Comparison of ENCODE assay signal across 22 mouse cellular contexts in the genomic region with DNA sequence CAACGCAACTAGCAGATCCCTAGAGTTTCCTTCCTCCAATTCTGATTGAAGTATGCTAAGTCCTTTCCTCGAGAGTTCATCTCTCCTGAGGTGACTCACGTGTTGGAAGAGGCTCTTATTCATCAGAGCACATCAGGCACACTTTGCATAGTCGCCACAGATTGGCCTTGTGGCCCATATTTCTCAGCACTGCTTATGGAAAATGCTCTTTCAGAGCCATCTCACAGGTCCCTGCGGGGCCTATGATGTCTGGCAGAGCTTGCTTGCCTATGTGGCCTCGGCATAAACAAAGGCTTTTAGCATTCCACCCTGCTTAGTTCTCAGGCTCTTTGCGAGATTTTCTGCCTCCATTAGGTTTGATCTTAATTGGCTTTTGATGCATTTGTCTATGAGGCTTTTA.
DNase-seq lines count a peak whose midpoint lies in the region; ATAC-seq lines count a peak whose summit lies in the region.
"Had no signal": no experiment of that assay in that cellular context is flagged by ENCODE, and none has a peak within 500 bp of the region (broad histone marks: within the 10 kb centered on the region; RNA-seq: fewer than 3 reads in every experiment).

No protein-coding gene starts in this region.

- peak; percentile 72 for ATAC-seq in hindbrain, embryonic 12.5 days (ENCODE audit: low FRiP score)
- ATAC-seq in hindbrain, embryonic 14.5 days (ENCODE audit: low FRiP score), result no peak
- peak; percentile 53; the same call in 1 of the 2 replicates for ATAC-seq in neural tube, embryonic 13.5 days (ENCODE audit: low read depth)
- ATAC-seq: forebrain, embryonic 15.5 days; liver, embryonic 12.5 days had no signal

- no peak overlapping the region for H3K4me2 ChIP-seq in hindbrain, embryonic 12.5 days (replicated peaks)
- no peak overlapping the region for H3K4me2 ChIP-seq in hindbrain, embryonic 14.5 days (replicated peaks)
- no peak overlapping the region for H3K4me2 ChIP-seq in neural tube, embryonic 13.5 days
- H3K4me2 ChIP-seq: embryonic facial prominence, embryonic 13.5 days; forebrain, embryonic 15.5 days; kidney, embryonic 15.5 days; limb, embryonic 13.5 days; liver, embryonic 12.5 days had no signal

- no peak overlapping the region for H3K9ac ChIP-seq in hindbrain, embryonic 12.5 days
- H3K9ac ChIP-seq in hindbrain, embryonic 14.5 days, result no peak overlapping the region
- no peak overlapping the region for H3K9ac ChIP-seq in neural tube, embryonic 13.5 days
- H3K9ac ChIP-seq: embryonic facial prominence, embryonic 13.5 days; forebrain, embryonic 15.5 days; kidney, embryonic 15.5 days; limb, embryonic 13.5 days; liver, embryonic 12.5 days had no signal

- DNase-seq in embryo, embryonic 11 days, result peak; percentile 17
- DNase-seq in embryo, embryonic 9.5 days (ENCODE audit: extremely low spot score), result no peak
- no peak for DNase-seq in hindbrain, embryonic 14.5 days (ENCODE audit: low spot score)
- peak; percentile 13 for DNase-seq in Muller cell, postnatal 12 days (ENCODE audit: inconsistent ontology term)
- no peak for DNase-seq in spleen, postnatal 10 days (ENCODE audit: low spot score in 2 of 2)
- no peak for DNase-seq in cerebellum, postnatal 10 days
- DNase-seq: adrenal gland, postnatal 14 days; cerebellum, adult 8-10 months; gastrocnemius, postnatal 14 days; heart, adult 2 months; kidney, adult 11 months; kidney, postnatal 36 days; lung, adult 18-20 months; lung, postnatal 14 days; right cerebral cortex, postnatal 14 days had no signal

- H3K27ac ChIP-seq in hindbrain, embryonic 12.5 days, result no peak overlapping the region
- H3K27ac ChIP-seq in hindbrain, embryonic 14.5 days, result no peak overlapping the region
- H3K27ac ChIP-seq in neural tube, embryonic 13.5 days (replicated peaks), result no peak overlapping the region
- H3K27ac ChIP-seq: embryonic facial prominence, embryonic 13.5 days; forebrain, embryonic 15.5 days; heart, adult 2 months; kidney, embryonic 15.5 days; limb, embryonic 13.5 days; liver, embryonic 12.5 days had no signal

- no peak overlapping the region for H3K4me3 ChIP-seq in hindbrain, embryonic 12.5 days
- H3K4me3 ChIP-seq in hindbrain, embryonic 14.5 days (replicated peaks; ENCODE audit: low read length), result no peak overlapping the region
- H3K4me3 ChIP-seq in neural tube, embryonic 13.5 days, result no peak overlapping the region
- H3K4me3 ChIP-seq: embryonic facial prominence, embryonic 13.5 days; forebrain, embryonic 15.5 days; heart, adult 2 months; kidney, embryonic 15.5 days; limb, embryonic 13.5 days; liver, embryonic 12.5 days had no signal

- no peaks in the 10 kb centered on the region for H3K9me3 ChIP-seq in hindbrain, embryonic 12.5 days (replicated peaks)
- H3K9me3 ChIP-seq in hindbrain, embryonic 14.5 days (ENCODE audit: control insufficient read depth, low read length), result no peaks in the 10 kb centered on the region
- H3K9me3 ChIP-seq in neural tube, embryonic 13.5 days, result no peaks in the 10 kb centered on the region
- H3K9me3 ChIP-seq: embryonic facial prominence, embryonic 13.5 days; forebrain, embryonic 15.5 days; kidney, embryonic 15.5 days; limb, embryonic 13.5 days; liver, embryonic 12.5 days had no signal

- 0 out of 2 replicates have a peak, but pooled peaks cover 2% of the 10 kb centered on the region for H3K4me1 ChIP-seq in hindbrain, embryonic 12.5 days
- no peaks in the 10 kb centered on the region for H3K4me1 ChIP-seq in hindbrain, embryonic 14.5 days (replicated peaks; ENCODE audit: control insufficient read depth, insufficient read depth, low read length)
- no peaks in the 10 kb centered on the region for H3K4me1 ChIP-seq in neural tube, embryonic 13.5 days (replicated peaks)
- H3K4me1 ChIP-seq: embryonic facial prominence, embryonic 13.5 days; forebrain, embryonic 15.5 days; kidney, embryonic 15.5 days; limb, embryonic 13.5 days; liver, embryonic 12.5 days had no signal

- 53% methylated on average over 7 of the region's 7 CpGs for WGBS in hindbrain, embryonic 12.5 days
- 42% methylated on average over 7 of the region's 7 CpGs for WGBS in hindbrain, embryonic 14.5 days
- 50% methylated on average over 7 of the region's 7 CpGs for WGBS in neural tube, embryonic 13.5 days

- H3K36me3 ChIP-seq in hindbrain, embryonic 12.5 days, result no peaks in the 10 kb centered on the region
- H3K36me3 ChIP-seq in hindbrain, embryonic 14.5 days (replicated peaks; ENCODE audit: control insufficient read depth, insufficient read depth), result no peaks in the 10 kb centered on the region
- H3K36me3 ChIP-seq in neural tube, embryonic 13.5 days, result no peaks in the 10 kb centered on the region
- H3K36me3 ChIP-seq: embryonic facial prominence, embryonic 13.5 days; forebrain, embryonic 15.5 days; kidney, embryonic 15.5 days; limb, embryonic 13.5 days; liver, embryonic 12.5 days had no signal

- no peaks in the 10 kb centered on the region for H3K27me3 ChIP-seq in hindbrain, embryonic 12.5 days
- no peaks in the 10 kb centered on the region for H3K27me3 ChIP-seq in hindbrain, embryonic 14.5 days (ENCODE audit: control insufficient read depth, insufficient read depth, low read length)
- H3K27me3 ChIP-seq in neural tube, embryonic 13.5 days, result no peaks in the 10 kb centered on the region
- H3K27me3 ChIP-seq: embryonic facial prominence, embryonic 13.5 days; forebrain, embryonic 15.5 days; kidney, embryonic 15.5 days; limb, embryonic 13.5 days; liver, embryonic 12.5 days had no signal

Comparison
In these comparisons a context has a peak if more than half of its experiments do, and no peak if none do; other contexts are left out.
1. DNase-seq: peak in embryo, embryonic 11 days (single experiment) and Muller cell, postnatal 12 days (single experiment); none in embryo, embryonic 9.5 days (single experiment), hindbrain, embryonic 14.5 days (single experiment), spleen, postnatal 10 days (0 of 2) and cerebellum, postnatal 10 days (0 of 2).